Mouse (Mus musculus) stomach, embryonic 15.5 days (tissue): Measurements from ENCODE around the gene Gm20683. TPM values are rescaled to one million over a fixed set of nuclear protein-coding genes. Genes with fewer than 3 reads are reported as not detected.
A peak's percentile ranks its signal among the peaks of the same experiment; 100 is the strongest.
"Not testable (repeated sequence)": the region's sequence is repeated elsewhere in the genome, so short reads cannot be mapped to it uniquely, and the experiment has no call there.

ENCODE experiments used
- ATAC-seq: fragments of 200-750 bp; cut with Nextera tagmentation; 2 replicates; pipeline ENCODE4 v1.8.0; 2017; ENCODE audit warnings: low read depth, moderate number of reproducible peaks, moderate TSS enrichment; ENCODE audit not compliant: insufficient read depth, low FRiP score
- H3K27ac ChIP-seq: fragments of 300-500 bp; sonication (generic); 2 replicates; pipeline ENCODE4 v1.5.1; 2015; ENCODE audit warnings: mild to moderate bottlenecking, inconsistent platforms
- H3K27me3 ChIP-seq: fragments of 300-500 bp; sonication (generic); replicated peaks from 2 replicates; pipeline ENCODE4 v1.6.1; 2015; ENCODE audit warnings: inconsistent platforms
- H3K36me3 ChIP-seq: fragments of 300-500 bp; sonication (generic); 2 replicates; pipeline ENCODE4 v1.6.1; 2015; ENCODE audit warnings: inconsistent platforms
- H3K4me1 ChIP-seq: fragments of 300-500 bp; sonication (generic); 2 replicates; pipeline ENCODE4 v1.6.1; 2015; ENCODE audit warnings: inconsistent platforms
- H3K4me2 ChIP-seq: fragments of 300-500 bp; sonication (generic); 2 replicates; pipeline ENCODE4 v1.6.1; 2015; ENCODE audit warnings: mild to moderate bottlenecking, inconsistent platforms
- H3K4me3 ChIP-seq: fragments of 300-500 bp; sonication (generic); replicated peaks from 2 replicates; pipeline ENCODE4 v1.5.1; 2015; ENCODE audit warnings: inconsistent platforms
- H3K9ac ChIP-seq: fragments of 300-500 bp; sonication (generic); 2 replicates; pipeline ENCODE4 v1.6.1; 2015; ENCODE audit warnings: inconsistent platforms
- H3K9me3 ChIP-seq: fragments of 300-500 bp; sonication (generic); 2 replicates; pipeline ENCODE4 v1.6.1; 2016; ENCODE audit warnings: inconsistent platforms
- WGBS: fragments of 180-500 bp; shearing (Covaris S2); methylation state at CpG from one replicate; pipeline ENCODE4 v1.1.7; 2015; 5-methylcytosine and 5-hydroxymethylcytosine counted together
- polyA plus RNA-seq: library from polyadenylated mRNA; unstranded; fragments of >200 nt; fragmentation: Nextera tagmentation; extraction: Ambion mirVana; gene quantifications from 2 replicates; pipeline ENCODE4 v1.2.1, GENCODE M21; 2015

Gm20683 gene
- polyA plus RNA-seq, 1 experiment from 2014 or later = 2.7 TPM

- H3K36me3 ChIP-seq, H3K9me3 ChIP-seq, H3K27ac ChIP-seq, H3K27me3 ChIP-seq, ATAC-seq, H3K9ac ChIP-seq, H3K4me3 ChIP-seq, H3K4me2 ChIP-seq: not testable (repeated sequence)
- H3K4me1 ChIP-seq = peaks cover 28% of the 10 kb centered on the region
These were observed 30.0 kb upstream of the Gm20683 start for GRCm38 (mm10) chr17:25871566-25871965.

GRCm38 (mm10) chr17:25869954-25870353, 28.4 kb upstream of the Gm20683 start:
- Histone ChIP-seq H3K27me3 (no peaks in the 10 kb centered on the region), H3K36me3 (no peaks in the 10 kb centered on the region), H3K4me1 (peaks cover 20% of the 10 kb centered on the region), H3K4me2 (no peak overlapping the region), H3K27ac (no peak overlapping the region), H3K4me3 (no peak overlapping the region), H3K9ac (no peak overlapping the region), H3K9me3 (no peaks in the 10 kb centered on the region)
- 89% methylated on average over 2 of the region's 2 CpGs for WGBS
- no peak for ATAC-seq

GRCm38 (mm10) chr17:25869498-25869897, 27.9 kb upstream of the Gm20683 start:
- WGBS = 86% methylated on average over 8 of the region's 8 CpGs
- Histone ChIP-seq H3K9ac (no peak overlapping the region), H3K4me1 (peaks cover 20% of the 10 kb centered on the region), H3K36me3 (no peaks in the 10 kb centered on the region), H3K4me2 (no peak overlapping the region), H3K27me3 (no peaks in the 10 kb centered on the region), H3K4me3 (no peak overlapping the region), H3K9me3 (no peaks in the 10 kb centered on the region), H3K27ac (no peak overlapping the region)
- ATAC-seq = no peak

- Histone ChIP-seq H3K27ac (peak within 1 kb of the TSS; percentile 60), H3K36me3 (no peaks in the 10 kb centered on the region), H3K9ac (peak within 1 kb of the TSS; percentile 53), H3K27me3 (no peaks in the 10 kb centered on the region), H3K4me3 (peak within 1 kb of the TSS; percentile 80), H3K4me2 (peak within 1 kb of the TSS; percentile 99), H3K4me1 (peaks cover 14% of the 10 kb centered on the region), H3K9me3 (no peaks in the 10 kb centered on the region)
- ATAC-seq = peak; percentile 88
- WGBS = under 1% methylated on average over 24 of the region's 24 CpGs
These were observed 27.1 kb upstream of the Gm20683 start, which contains the start of gene Mcrip2 for GRCm38 (mm10) chr17:25868601-25869191. Mcrip2 (minus strand) TSS chr17:25868764.

- peak; percentile 5; the same call in 1 of the 2 replicates for ATAC-seq
- Histone ChIP-seq H3K4me2 (peak overlapping the region; percentile 99), H3K4me3 (peak overlapping the region; percentile 80), H3K9me3 (no peaks in the 10 kb centered on the region), H3K27me3 (no peaks in the 10 kb centered on the region), H3K27ac (peak overlapping the region; percentile 60), H3K9ac (peak overlapping the region; percentile 53), H3K36me3 (no peaks in the 10 kb centered on the region), H3K4me1 (peaks cover 14% of the 10 kb centered on the region)
- WGBS = under 1% methylated on average over 42 of the region's 42 CpGs
These were observed 26.5 kb upstream of the Gm20683 start for GRCm38 (mm10) chr17:25867836-25868600.

- WGBS = 17% methylated on average over 7 of the region's 7 CpGs
- Histone ChIP-seq H3K4me2 (peak overlapping the region; percentile 99), H3K27ac (peak overlapping the region; percentile 60), H3K27me3 (no peaks in the 10 kb centered on the region), H3K9ac (peak overlapping the region; percentile 53; the same call in 1 of the 2 replicates), H3K4me3 (peak overlapping the region; percentile 80), H3K36me3 (no peaks in the 10 kb centered on the region), H3K9me3 (no peaks in the 10 kb centered on the region), H3K4me1 (peaks cover 14% of the 10 kb centered on the region)
- ATAC-seq = no peak
These were observed 25.9 kb upstream of the Gm20683 start for GRCm38 (mm10) chr17:25867509-25867835.

- no peak for ATAC-seq
- Histone ChIP-seq H3K27me3 (no peaks in the 10 kb centered on the region), H3K9me3 (no peaks in the 10 kb centered on the region), H3K36me3 (no peaks in the 10 kb centered on the region), H3K9ac (no peak overlapping the region), H3K4me3 (no peak overlapping the region), H3K27ac (no peak overlapping the region), H3K4me1 (peaks cover 19% of the 10 kb centered on the region), H3K4me2 (no peak overlapping the region)
- 85% methylated on average over 3 of the region's 3 CpGs for whole genome bisulfite sequencing
These were observed 24.6 kb upstream of the Gm20683 start for GRCm38 (mm10) chr17:25866172-25866571.

- Histone ChIP-seq H3K4me1 (peaks cover 26% of the 10 kb centered on the region), H3K4me3 (peak overlapping the region; percentile 6; the same call in 1 of the 2 replicates), H3K4me2 (no peak overlapping the region), H3K9ac (no peak overlapping the region), H3K9me3 (no peaks in the 10 kb centered on the region), H3K36me3 (no peaks in the 10 kb centered on the region), H3K27me3 (no peaks in the 10 kb centered on the region), H3K27ac (peak overlapping the region; percentile 31; the same call in 1 of the 2 replicates)
- no peak for ATAC-seq
- WGBS = 84% methylated on average over 11 of the region's 11 CpGs
These were observed 23.7 kb upstream of the Gm20683 start for GRCm38 (mm10) chr17:25865288-25865687.

GRCm38 (mm10) chr17:25864311-25864710, 22.7 kb upstream of the Gm20683 start:
- no peak overlapping the region for H3K27ac ChIP-seq
- H3K27me3 ChIP-seq = no peaks in the 10 kb centered on the region
- peaks cover 29% of the 10 kb centered on the region for H3K4me1 ChIP-seq
- H3K9me3 ChIP-seq = no peaks in the 10 kb centered on the region
- H3K4me3 ChIP-seq = no peak overlapping the region
- no peak overlapping the region for H3K9ac ChIP-seq
- H3K4me2 ChIP-seq = no peak overlapping the region
- 93% methylated on average over 14 of the region's 14 CpGs for WGBS
- no peak for ATAC-seq
- no peaks in the 10 kb centered on the region for H3K36me3 ChIP-seq

GRCm38 (mm10) chr17:25863681-25864080, 22.1 kb upstream of the Gm20683 start:
- H3K4me3 ChIP-seq = no peak overlapping the region
- no peak overlapping the region for H3K9ac ChIP-seq
- H3K36me3 ChIP-seq = no peaks in the 10 kb centered on the region
- H3K27ac ChIP-seq = no peak overlapping the region
- WGBS = 84% methylated on average over 6 of the region's 6 CpGs
- no peak for ATAC-seq
- no peaks in the 10 kb centered on the region for H3K9me3 ChIP-seq
- H3K27me3 ChIP-seq = no peaks in the 10 kb centered on the region
- no peak overlapping the region for H3K4me2 ChIP-seq
- H3K4me1 ChIP-seq = peaks cover 25% of the 10 kb centered on the region

GRCm38 (mm10) chr17:25861704-25862612, 20.4 kb upstream of the Gm20683 start:
- WGBS = 11% methylated on average over 6 of the region's 6 CpGs
- H3K4me3 ChIP-seq = peak overlapping the region; percentile 70
- no peaks in the 10 kb centered on the region for H3K36me3 ChIP-seq
- no peaks in the 10 kb centered on the region for H3K9me3 ChIP-seq
- ATAC-seq = 0 out of 2 replicates have a peak, but pooled peaks have one; percentile 5
- peak overlapping the region; percentile 68 for H3K9ac ChIP-seq
- H3K27me3 ChIP-seq = no peaks in the 10 kb centered on the region
- peak overlapping the region; percentile 73 for H3K27ac ChIP-seq
- peaks cover 14% of the 10 kb centered on the region for H3K4me1 ChIP-seq
- peak overlapping the region; percentile 92 for H3K4me2 ChIP-seq
